Mouse (Mus musculus) embryo, embryonic 11.5 days (tissue): ENCODE measurements around the gene Sdr39u1.

Source experiments
- DNase-seq: peaks from one replicate; pipeline ENCODE4 v3.0.0-alpha.2; 2012; ENCODE audit warnings: low read depth, low spot score

The Sdr39u1 gene

DNA sequence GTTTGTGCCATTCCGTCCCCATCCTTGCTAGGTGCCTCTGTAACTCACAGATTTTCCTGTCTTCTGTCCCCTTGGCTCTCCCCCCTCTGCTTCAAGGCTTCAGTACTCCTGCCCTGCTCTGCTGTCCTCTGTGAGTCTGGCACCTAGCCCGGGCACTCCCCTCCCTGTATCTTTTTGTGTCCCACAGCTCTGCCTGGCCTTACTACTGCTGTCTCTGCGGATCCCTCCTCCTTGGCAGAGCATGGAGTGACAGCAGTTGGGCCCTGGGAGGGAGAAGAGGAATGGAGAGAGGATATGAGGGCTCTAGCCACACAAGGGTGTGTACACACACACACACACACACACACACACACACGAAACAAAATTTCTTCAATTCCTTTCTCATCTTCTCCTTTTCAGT lies 15.9 kb downstream of the Sdr39u1 start, which contains the start of gene Cbln3:
Gene Cbln3, minus strand, starts transcription at position 227 of the 400 bp plus-strand sequence.
- DNase-seq = no peak

DNA sequence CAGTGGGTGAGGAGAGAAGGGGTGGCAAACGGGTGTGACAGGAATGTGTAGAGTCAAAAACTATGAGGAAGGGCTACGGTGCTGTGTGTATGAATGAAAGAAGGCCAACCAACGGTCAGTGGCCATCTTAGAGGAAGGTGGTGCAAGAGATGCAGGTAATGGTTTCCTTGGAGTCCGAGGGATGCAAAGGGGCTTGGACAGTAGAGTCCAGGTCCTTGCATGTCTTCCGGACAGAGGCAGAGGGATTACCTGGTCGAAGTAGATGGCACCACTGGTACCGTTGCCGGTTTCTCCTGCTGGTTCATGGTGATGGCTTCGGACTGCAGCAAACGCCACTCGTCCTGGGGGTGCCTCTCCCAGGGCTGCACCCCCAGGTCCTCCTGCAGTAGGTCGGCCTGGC lies 16.4 kb downstream of the Sdr39u1 start:
- no peak for DNase-seq

DNA sequence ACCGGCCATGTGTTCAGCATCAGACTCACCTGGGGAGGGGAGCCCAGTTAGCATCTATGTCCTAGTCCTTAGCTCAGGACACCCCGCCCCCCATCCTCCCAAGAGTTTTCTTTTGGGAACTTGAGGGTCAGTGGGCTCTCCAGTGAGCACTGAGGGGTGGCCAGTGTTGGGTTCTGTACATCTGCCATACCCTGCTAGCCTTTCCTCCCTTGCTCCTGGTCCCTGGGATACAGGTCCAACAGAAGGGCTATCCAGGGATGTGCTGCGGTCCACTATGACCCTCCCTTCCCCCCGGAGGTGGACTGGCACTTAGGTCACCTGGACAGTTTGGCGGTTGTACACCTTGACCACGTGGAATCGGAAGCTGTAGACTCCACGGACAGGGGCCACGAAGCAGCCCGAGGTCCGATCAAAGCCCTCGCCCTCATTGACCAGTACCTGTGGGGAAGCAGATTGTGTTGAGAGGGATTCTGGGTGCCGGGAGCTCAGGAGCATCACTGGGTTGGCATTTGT lies 16.9 kb downstream of the Sdr39u1 start:
- no peak for DNase-seq

DNA sequence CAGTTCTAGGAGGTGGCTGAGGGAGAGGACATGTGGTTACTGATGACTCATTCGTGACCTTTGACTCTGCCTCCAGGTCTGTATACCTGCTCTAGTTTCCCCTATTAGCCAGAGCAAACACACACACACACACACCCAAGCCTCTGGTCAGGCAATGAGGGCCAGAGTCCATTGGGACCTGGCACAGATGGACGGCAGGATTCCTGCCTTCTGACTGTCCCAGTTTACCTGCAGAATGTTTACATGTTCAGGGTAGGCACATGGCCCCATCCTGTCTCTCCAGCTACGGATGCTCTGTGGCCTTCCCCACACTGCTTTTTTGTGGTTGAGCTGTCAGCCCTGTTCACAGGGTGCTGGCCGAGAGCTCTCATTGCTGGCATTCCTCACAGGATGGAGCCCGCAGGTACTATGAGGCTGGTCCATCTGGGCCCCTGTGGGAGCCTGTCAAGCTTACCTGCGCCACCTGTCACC lies 17.9 kb downstream of the Sdr39u1 start:
- DNase-seq = no peak

DNA sequence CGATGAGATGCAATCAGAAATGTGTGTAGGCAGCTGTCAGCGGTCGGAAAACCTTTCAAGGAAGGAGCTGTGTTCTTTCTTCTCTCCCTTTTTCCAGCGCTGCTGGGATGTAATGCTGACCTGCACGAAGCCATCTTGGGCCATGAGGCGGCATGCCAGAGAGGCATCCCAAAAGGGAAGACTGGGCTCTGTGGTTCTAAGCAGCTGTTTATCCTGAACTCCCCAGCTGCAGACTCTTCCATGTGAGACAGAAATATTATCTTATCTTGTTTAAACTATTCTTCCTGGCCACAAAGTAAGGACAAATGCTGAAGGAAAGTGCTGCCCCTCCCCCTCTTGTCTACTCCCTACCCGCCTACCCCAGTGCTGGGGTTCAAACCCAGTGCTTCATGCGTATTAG lies 19.1 kb downstream of the Sdr39u1 start:
- DNase-seq = no peak

DNA sequence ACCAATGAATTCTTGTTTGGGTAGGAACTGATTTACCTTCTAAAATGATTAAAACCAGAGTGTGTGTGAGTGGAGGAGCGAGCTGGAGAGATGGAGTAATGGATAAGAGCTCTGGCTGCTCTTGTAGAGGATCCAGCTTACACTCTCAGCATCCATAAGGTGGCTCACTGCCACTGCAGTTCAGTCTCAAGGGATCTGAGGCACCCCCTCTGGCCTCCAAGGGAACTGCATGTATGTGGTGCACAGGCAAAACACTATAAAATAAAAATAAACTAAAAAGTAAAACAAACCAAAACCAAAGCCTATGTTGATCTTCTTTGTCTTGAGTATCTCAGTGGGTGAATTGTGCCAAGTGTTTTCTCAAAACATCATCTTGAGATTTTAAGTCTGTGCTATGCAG lies 20.5 kb downstream of the Sdr39u1 start:
- no peak for DNase-seq

DNA sequence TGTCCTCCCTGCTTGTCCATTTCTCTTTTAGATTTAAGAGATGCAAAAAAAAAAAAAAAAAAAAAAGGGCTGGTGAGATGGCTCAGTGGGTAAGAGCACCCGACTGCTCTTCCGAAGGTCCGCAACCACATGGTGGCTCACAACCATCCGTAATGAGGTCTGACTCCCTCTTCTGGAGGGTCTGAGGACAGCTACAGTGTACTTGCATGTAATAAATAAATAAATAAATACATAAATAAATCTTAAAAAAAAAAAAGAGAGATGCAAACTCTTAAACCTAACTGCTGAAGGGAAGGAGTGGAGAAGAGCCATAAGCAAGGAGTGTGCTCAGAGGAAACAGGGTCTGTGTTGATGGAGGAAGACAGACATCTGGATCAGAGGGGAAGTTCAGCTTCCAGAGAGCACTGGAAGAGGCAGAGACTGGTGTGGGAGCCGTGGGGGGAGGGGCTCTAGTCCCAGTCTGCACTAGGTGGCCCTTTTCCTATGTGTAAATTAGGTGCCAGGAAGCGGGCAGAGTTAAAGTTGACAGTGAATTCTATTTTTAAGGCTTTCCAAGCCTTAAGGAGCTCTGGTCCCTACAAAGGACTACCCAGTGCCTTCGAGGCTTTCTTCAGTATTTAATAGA lies 21.7 kb downstream of the Sdr39u1 start:
- DNase-seq = no peak

DNA sequence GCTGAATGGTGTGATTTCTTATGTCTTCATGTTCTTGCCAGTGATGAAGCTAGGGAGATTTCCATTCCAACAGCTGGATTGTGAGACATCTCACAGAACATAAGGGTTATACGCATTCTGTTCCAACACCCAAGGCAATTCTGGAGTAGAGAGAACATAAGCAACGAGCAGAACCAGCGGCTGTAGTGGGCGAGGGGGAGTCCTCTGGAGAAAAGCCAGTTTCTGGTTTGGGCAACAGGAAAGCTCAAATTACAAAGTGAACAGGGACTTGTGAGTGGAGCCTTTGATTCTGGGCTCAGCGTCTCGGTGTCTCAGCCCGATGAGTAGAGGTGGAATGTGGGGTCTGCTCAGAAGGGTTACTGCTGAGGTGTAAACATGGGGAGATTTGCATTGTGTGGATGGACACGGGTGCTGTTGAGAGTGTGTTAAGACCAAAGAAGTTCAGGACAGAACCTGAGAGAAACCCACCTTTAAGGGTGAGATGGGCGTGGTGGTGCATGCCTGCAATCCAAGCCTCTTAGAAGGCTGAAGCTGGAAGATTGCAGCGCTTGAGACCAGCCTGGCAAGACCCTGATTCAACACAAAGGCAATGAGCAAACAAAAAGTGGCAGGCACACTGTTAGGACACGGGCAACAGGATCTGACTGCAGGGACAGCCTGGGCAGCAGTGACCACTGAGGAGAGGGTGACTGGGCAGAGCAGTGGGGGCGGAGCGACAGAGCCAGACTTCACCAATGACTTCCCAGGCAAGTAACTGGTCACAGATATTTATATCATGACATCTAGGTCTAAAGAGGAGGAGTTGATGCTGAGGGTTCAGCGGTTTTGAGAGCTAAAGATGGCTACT lies 22.4 kb downstream of the Sdr39u1 start:
- no peak for DNase-seq

DNA sequence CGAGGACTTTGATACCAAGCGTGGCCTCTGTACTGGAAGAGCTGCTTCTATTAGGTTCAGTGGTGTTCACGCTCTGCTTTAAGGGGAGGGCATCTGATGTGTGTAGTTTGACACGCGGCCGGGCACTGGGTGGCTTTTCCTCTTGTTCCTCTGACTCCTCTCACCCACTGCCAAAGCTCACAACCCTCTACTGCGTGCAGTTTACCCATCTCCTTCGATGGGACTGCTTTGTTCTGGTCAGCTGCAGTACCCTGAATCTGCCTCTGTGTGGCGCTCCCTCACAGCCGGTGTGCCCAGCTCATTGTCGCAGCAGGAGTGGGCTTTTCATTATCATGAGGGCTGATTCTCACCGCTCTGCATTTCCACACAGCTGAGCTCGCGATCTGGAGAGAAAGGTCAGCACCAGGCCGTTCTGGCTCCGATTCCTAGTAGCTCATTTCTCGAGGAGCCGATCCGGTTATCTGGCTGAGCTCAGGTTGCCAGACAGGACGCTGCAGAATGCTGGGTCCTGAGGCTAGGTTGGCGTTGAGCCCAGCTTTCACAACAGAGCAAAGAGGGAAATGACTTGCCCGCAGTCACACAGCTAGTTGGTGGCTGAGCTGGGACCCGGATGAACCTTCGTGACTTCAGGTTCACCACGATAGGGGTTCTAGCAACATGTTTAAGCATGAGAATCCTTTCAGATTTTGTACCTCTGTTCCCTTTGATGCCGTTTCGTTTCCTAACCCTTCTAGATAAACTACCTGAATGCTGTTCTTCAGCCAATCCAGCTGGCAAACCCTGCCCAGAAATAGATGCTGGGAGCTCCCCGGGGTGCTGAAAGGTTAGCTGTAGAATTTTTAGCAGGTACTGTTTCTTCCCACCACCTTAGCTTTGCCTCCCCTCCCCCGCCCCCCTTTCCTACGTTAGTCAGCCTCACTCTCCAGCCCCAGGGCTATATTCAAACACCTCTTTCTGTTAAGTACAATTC lies 26.1 kb downstream of the Sdr39u1 start:
- DNase-seq = peak; percentile 60

DNA sequence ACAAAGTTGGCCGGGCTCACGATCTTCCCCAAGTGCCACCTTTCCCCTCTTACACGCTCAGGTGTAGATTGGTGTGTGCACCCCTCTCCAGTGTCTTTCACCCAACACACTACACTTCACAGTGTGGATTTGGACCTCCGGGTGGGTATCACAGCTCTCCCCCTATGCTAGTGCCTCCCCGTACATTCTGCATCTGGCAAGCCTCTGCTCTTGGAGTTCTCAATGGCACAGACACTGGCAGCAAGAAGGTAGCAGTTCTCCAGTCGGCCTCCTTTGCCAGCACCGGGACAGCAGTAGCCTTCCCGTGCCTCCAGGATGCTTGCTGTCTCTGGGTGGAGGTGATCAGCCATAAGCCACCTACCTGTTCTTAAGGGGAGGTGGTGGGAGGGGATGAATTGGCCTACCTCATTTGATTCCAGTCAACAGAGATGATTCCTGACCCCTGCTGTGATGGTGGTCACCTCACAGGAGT lies 26.8 kb downstream of the Sdr39u1 start:
- no peak for DNase-seq

DNA sequence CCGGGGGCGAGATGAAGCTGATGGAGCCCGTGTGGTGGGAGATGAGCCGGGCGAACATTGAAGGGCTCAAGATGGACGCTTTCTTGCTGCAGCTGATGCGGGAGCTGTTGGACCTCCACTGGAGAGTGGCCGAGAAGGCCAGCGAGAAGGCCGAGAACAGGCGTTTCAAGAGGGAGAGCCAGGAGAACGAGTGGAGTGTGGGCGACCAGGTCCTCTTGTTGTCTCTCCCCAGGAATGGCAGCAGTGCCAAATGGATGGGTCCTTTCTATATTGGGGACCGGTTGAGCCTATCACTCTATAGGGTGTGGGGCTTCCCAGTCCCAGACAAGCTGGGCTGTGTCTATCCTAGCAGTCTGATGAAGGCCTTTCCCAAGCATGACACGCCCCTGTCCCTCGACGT lies 27.5 kb downstream of the Sdr39u1 start:
- no peak for DNase-seq

DNA sequence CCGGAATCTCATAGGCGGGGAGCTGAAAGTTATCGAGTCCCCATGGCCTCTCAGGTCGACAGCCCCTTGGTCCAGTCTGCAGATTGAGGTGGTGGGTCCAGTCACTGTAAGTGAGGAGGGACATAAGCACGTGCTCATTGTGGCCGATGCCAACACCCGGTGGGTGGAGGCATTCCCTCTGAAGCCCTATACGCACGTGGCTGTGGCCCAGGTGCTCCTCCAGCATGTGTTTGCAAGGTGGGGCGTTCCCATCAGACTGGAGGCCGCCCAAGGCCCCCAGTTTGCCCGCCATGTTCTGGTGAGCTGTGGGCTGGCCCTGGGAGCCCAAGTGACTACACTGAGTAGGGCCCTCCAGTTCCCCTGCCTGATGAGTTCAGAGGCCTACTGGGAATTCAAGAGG lies 28.1 kb downstream of the Sdr39u1 start:
- DNase-seq = no peak

DNA sequence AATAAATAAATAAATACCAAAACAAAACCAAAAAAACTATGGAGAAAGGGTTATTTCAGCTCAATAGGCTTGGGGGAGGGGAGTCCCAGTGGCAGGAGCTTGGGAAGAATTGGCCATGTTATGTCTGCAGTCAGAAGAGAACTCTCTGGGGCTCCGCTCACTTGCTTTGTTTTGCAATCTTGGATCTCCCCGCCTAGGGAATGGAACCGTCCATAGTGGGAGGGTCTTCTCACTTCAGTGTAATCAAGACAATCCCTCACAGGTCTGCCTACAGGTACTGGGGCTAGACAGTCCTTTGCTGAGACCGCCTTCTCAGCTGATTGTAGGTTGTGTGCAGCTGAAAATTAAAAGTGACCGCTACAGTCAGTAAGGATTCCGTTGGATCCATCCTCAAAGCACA lies 30.6 kb downstream of the Sdr39u1 start:
- no peak for DNase-seq

DNA sequence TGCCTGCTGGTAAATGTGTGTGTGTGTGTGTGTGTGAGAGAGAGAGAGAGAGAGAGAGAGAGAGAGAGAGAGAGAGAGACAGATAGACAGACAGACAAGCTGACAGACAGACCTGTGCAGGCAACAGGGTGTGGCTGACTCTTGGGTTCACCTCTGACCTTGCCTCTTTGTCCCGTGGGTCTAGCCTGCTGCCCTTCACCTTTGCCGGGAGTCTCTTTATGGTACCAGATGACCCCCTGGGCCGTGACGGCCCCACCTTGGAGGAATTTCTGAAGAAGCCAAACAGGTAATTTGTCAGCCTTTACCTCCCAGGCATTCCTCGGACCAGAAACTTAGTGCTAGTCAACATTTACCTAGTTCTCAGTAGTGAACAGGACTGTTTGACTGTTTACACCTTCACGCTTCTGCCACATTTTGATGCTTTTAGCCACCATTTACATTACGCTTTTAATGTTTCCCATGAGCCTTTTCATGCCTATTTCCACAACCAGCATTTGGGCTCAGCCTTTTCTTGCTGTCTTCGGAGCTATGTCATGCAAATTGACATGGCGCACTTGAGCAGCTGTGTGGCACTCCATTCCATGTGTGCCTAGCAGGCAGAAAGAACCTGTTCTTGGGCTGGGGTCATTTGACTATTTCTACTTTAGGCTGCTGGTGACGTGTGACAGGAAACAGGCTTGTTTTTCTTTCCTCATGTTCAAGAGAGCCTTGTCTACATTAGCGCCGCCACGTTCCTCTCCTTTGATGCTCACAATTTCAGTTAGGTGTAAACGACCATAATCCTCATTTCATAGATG lies 31.7 kb downstream of the Sdr39u1 start:
- no peak for DNase-seq

DNA sequence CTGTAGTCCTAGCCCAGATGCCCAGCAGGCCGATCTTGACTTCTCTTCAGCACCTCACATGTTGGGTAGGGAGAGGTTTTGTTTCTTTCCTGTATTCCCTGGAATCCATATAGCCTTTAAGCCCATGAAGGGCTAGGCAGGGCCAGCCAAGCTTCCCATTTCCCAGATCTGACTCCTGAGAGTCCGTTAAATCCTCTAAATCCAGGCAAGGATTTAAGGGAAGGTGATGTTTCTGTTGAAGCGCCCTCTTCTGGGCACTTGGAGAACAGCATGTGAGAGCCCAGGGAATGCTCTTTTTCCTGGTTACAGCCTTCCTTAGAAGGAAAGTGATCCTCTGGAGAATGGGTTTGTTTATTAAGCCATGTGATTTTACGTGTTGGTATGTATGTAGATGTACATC lies 33.1 kb downstream of the Sdr39u1 start:
- peak; percentile 60 for DNase-seq

DNA sequence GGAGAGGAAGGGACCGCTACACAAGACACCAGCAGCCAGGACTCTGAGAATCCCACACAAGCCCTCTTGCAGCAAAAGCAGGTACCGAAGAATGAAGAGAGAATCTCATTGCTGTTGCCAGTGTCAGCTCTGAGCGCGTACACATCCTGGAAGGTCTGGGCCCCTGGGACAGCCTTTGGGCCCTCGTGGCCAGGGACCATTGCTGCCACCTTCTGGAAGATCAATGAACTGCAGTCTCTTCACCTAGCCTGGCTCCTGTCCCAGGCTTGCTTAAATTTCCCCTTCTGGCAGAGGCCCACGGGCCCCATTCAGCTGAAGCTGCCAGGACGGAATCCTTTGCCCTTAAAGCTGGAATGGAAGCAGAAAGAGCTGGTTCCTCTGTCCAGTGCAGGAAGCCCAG lies 36.3 kb downstream of the Sdr39u1 start:
- DNase-seq = peak; percentile 67

DNA sequence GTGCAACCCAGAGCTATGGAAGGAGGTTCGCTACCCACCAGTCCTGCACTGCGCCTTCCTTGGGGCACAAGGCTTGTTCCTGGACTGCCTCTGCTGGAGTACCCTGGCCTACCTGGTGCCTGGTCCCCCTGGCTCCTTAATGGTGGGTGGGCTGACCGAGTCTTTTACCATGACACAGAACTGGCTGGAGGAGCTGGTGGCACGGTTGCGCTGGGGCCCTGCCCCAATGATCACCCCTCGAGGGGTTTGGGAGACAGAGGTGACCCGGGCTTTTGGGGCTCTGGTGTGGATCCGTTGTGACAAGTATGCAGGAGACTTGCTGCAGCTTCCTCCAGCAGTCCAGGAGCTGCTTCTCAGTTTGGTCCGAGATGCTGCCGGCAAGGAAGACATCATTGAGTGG lies 37.1 kb downstream of the Sdr39u1 start:
- no peak for DNase-seq

DNA sequence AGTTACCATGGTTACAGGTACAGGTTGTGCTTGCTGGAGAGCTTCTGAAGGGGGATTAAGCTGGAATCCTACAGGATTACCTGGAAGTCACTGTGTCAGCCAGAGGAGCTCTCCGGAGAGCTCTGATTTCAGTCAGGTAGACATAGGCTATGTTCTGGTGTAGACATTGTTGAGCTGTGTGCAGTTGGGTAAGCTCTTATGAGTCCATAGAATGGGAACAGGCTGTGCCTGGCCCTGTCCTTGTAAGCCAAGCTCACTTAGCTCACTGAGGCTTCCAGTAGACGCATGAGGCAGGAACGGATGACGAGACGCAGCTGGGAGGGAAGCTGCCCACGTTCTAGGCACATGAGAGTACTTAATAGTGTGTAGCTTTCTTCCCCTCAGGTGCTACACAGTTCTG lies 37.9 kb downstream of the Sdr39u1 start:
- DNase-seq = no peak

DNA sequence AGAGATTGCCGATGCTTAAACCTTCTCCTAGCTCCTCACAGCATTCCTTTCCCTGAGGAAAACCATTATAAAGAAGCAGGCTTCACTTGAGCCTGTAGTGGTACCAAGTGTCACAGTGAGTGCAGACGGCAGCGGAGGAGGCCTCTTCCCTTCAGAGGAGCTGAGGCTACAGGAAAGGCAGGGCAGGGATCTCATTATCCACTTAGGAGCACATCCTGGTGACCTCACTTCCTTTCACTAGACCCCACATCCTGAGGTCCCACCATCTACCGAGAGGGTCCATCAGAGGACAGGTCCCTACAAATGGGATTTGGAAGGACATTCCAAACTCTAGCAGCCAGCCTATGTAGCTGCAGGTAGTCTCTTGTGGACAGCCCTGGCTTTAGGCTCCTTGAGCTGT lies 42.5 kb downstream of the Sdr39u1 start:
- no peak for DNase-seq

DNA sequence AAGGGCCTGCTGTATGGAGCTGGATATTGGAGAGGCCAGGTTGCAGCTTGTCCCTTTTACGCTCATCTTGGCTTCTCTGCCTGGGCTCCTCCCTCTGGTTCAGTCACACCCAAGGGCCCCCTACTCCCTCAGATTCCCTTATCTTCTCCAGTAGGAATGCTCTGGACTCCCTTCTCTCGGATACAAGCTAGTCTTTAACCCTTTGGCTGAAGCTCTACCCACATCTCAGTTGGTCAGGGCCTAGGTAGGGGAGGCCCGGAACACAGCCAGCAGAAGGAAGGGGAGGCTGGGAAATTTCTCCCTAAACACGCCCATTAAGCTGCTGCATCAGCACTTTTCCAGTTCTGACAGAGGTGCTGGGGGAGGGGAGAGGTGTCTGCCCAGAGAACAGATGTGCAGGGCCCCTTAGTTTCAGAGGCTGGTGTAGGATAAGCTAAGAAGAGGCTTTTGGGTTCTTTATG lies 45.0 kb downstream of the Sdr39u1 start:
- no peak for DNase-seq
